Mouse (Mus musculus): ENCODE measurements at regions not wholly inside any gene's neighbourhood (a gene's known extent, or its start where the extent isn't known, plus 50 kb on each side); places are given as distances from the start of the nearest gene placed in this dataset.

DNA sequence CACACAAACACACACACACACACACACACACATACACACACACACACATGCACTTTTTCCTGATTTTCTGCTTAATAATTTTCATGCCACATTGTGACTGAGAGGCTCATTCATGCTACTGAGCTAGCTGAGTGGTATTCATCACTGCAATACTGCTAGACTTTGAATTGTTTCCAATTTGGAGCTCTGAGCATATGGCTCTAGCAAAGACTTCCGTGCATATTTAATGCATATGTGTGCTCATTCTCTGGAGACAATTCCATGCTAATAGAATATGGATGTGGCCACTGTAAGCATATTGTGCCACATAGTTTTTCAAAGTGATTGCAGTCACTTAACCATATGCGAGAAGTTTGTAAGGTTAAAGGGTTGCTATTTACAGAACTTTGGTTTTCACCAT lies 432.4 kb upstream of the Gnpda2 start:
- Histone ChIP-seq H3K27me3 (ENCODE audit: control insufficient read depth, insufficient read depth, low read length) (no peaks in the 10 kb centered on the region), H3K36me3 (ENCODE audit: control insufficient read depth, insufficient read depth, low read length) (no peaks in the 10 kb centered on the region), H3K4me2 (ENCODE audit: low read length) (no peak overlapping the region), H3K9ac (replicated peaks; ENCODE audit: low read length) (no peak overlapping the region), H3K4me1 (ENCODE audit: control insufficient read depth, insufficient read depth, low read length) (no peaks in the 10 kb centered on the region; the same call in 1 of the 2 replicates), H3K9me3 (ENCODE audit: control insufficient read depth, low read length) (no peaks in the 10 kb centered on the region), H3K27ac (replicated peaks; ENCODE audit: low read depth, low read length) (no peak overlapping the region), H3K4me3 (replicated peaks; ENCODE audit: low read depth, low read length) (no peak overlapping the region)
- DNase-seq (peak; percentile 66), ATAC-seq (ENCODE audit: low FRiP score, low TSS enrichment) (peak; percentile 55; the same call in 1 of the 2 replicates)
- 48% methylated on average over 2 of the region's 2 CpGs for WGBS

DNA sequence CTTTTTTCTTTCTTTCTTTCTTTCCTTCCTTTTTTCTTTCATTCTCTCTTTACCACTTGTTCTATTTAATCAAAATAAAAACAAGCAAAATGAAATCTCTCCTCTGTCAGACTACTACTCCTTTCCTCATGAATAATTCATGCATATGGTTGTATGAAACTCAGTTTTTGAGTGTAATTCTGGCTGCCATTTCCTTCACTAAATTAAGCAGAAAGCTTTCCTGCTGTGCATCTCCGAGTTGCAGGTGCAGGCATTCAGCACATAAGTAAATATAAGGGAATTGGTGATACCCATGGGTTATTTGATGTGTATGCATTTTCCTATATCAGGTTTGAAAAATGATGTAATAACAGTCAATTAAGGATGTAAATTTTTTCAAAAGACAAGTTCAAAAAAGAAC lies 419.8 kb upstream of the Gnpda2 start:
- no peak overlapping the region for H3K4me2 ChIP-seq (ENCODE audit: low read length)
- H3K9me3 ChIP-seq (ENCODE audit: control insufficient read depth, low read length), result no peaks in the 10 kb centered on the region
- no peak overlapping the region for H3K4me3 ChIP-seq (replicated peaks; ENCODE audit: low read depth, low read length)
- no peaks in the 10 kb centered on the region for H3K36me3 ChIP-seq (ENCODE audit: control insufficient read depth, insufficient read depth, low read length)
- no peak overlapping the region for H3K27ac ChIP-seq (replicated peaks; ENCODE audit: low read depth, low read length)
- WGBS, result 28% methylated on average over 1 of the region's 1 CpGs
- no peak for ATAC-seq (ENCODE audit: low FRiP score, low TSS enrichment)
- H3K9ac ChIP-seq (replicated peaks; ENCODE audit: low read length), result no peak overlapping the region
- no peaks in the 10 kb centered on the region for H3K27me3 ChIP-seq (ENCODE audit: control insufficient read depth, insufficient read depth, low read length)
- H3K4me1 ChIP-seq (ENCODE audit: control insufficient read depth, insufficient read depth, low read length), result no peaks in the 10 kb centered on the region
- peak; percentile 27 for DNase-seq
